Mouse (Mus musculus): ENCODE measurements around the gene Epha3.

GRCm38 (mm10) chr16:63760112-63760511 lies 103.9 kb downstream of the Epha3 start:
- TF ChIP-seq CTCF (IDR thresholded peaks at IDR 0.05; ENCODE audit: low read depth) (no peak), EP300 (IDR thresholded peaks at IDR 0.05; ENCODE audit: low read depth) (no peak)

Data from liver, postnatal 0 days (tissue).